Mouse (Mus musculus): ENCODE data around the gene Add2. TPM values are rescaled to one million over a fixed set of nuclear protein-coding genes. Genes with fewer than 3 reads are reported as not detected.
A peak's percentile ranks its signal among the peaks of the same experiment; 100 is the strongest.
"Not testable (repeated sequence)": the region's sequence is repeated elsewhere in the genome, so short reads cannot be mapped to it uniquely, and the experiment has no call there.

The Add2 gene
- polyA plus RNA-seq (2011; ENCODE audit: insufficient read depth, insufficient read length, low read depth, missing spikeins), result 0.24 TPM in 1 of 2 replicates, not detected in the other

- H3K27me3 ChIP-seq (ENCODE audit: control insufficient read depth, insufficient read depth, low read length, poor library complexity, severe bottlenecking), result peaks cover 6% of the 10 kb centered on the region
- no peaks in the 10 kb centered on the region for H3K36me3 ChIP-seq (ENCODE audit: control insufficient read depth, insufficient read depth, low read length, poor library complexity, severe bottlenecking)
- H3K9me3 ChIP-seq (replicated peaks; ENCODE audit: control insufficient read depth, insufficient read depth, low read length, poor library complexity, severe bottlenecking), result no peaks in the 10 kb centered on the region
- no peak within 1 kb of the TSS for H3K27ac ChIP-seq (ENCODE audit: insufficient read depth, low read length)
- no peak for TF ChIP-seq POLR2A (IDR thresholded peaks at IDR 0.05; ENCODE audit: insufficient read depth, low read length)
- TF ChIP-seq CTCF (IDR thresholded peaks at IDR 0.05; ENCODE audit: low read depth, low read length), result peak; percentile 49
- H3K9ac ChIP-seq (ENCODE audit: low read depth, poor library complexity, severe bottlenecking), result peak within 1 kb of the TSS; percentile 24; the same call in 1 of the 2 replicates
- H3K4me3 ChIP-seq (ENCODE audit: low read depth, low read length), result peak within 1 kb of the TSS; percentile 53
- H3K4me1 ChIP-seq (ENCODE audit: control insufficient read depth, insufficient read depth, low read length), result no peaks in the 10 kb centered on the region
Measured at GRCm38 (mm10) chr6:86028601-86029322, at the start of gene Add2. TSS of gene Add2 (plus strand) at chr6:86028681.

GRCm38 (mm10) chr6:85978736-85979135, 49.7 kb upstream of the Add2 start:
- not testable (repeated sequence) for H3K4me3 ChIP-seq (ENCODE audit: low read depth, low read length); H3K9ac ChIP-seq (ENCODE audit: low read depth, poor library complexity, severe bottlenecking); H3K27me3 ChIP-seq (ENCODE audit: control insufficient read depth, insufficient read depth, low read length, poor library complexity, severe bottlenecking)

GRCm38 (mm10) chr6:85984351-85984750, 44.1 kb upstream of the Add2 start:
- Histone ChIP-seq H3K9me3 (replicated peaks; ENCODE audit: control insufficient read depth, insufficient read depth, low read length, poor library complexity, severe bottlenecking) (no peaks in the 10 kb centered on the region), H3K36me3 (ENCODE audit: control insufficient read depth, insufficient read depth, low read length, poor library complexity, severe bottlenecking) (no peaks in the 10 kb centered on the region), H3K4me3 (ENCODE audit: low read depth, low read length) (no peak overlapping the region), H3K9ac (ENCODE audit: low read depth, poor library complexity, severe bottlenecking) (no peak overlapping the region), H3K27ac (ENCODE audit: insufficient read depth, low read length) (no peak overlapping the region), H3K27me3 (ENCODE audit: control insufficient read depth, insufficient read depth, low read length, poor library complexity, severe bottlenecking) (no peaks in the 10 kb centered on the region), H3K4me1 (ENCODE audit: control insufficient read depth, insufficient read depth, low read length) (no peaks in the 10 kb centered on the region)
- TF ChIP-seq CTCF (IDR thresholded peaks at IDR 0.05; ENCODE audit: low read depth, low read length), result no peak
- TF ChIP-seq EP300 (IDR thresholded peaks at IDR 0.05; ENCODE audit: insufficient read depth, low read depth, low read length), result no peak
- TF ChIP-seq POLR2A (IDR thresholded peaks at IDR 0.05; ENCODE audit: insufficient read depth, low read length), result no peak

More at GRCm38 (mm10) chr6:85978736-85979135, 49.7 kb upstream of the Add2 start:
- not testable (repeated sequence) for H3K9me3 ChIP-seq (replicated peaks; ENCODE audit: control insufficient read depth, insufficient read depth, low read length, poor library complexity, severe bottlenecking); H3K27ac ChIP-seq (ENCODE audit: insufficient read depth, low read length); H3K36me3 ChIP-seq (ENCODE audit: control insufficient read depth, insufficient read depth, low read length, poor library complexity, severe bottlenecking); H3K4me1 ChIP-seq (ENCODE audit: control insufficient read depth, insufficient read depth, low read length)

GRCm38 (mm10) chr6:85989570-85989969, 38.9 kb upstream of the Add2 start:
- not testable (repeated sequence) for H3K4me3 ChIP-seq (ENCODE audit: low read depth, low read length); H3K9ac ChIP-seq (ENCODE audit: low read depth, poor library complexity, severe bottlenecking); H3K27me3 ChIP-seq (ENCODE audit: control insufficient read depth, insufficient read depth, low read length, poor library complexity, severe bottlenecking); H3K9me3 ChIP-seq (replicated peaks; ENCODE audit: control insufficient read depth, insufficient read depth, low read length, poor library complexity, severe bottlenecking); H3K27ac ChIP-seq (ENCODE audit: insufficient read depth, low read length); H3K36me3 ChIP-seq (ENCODE audit: control insufficient read depth, insufficient read depth, low read length, poor library complexity, severe bottlenecking); H3K4me1 ChIP-seq (ENCODE audit: control insufficient read depth, insufficient read depth, low read length)

- H3K27ac ChIP-seq (ENCODE audit: insufficient read depth, low read length); H3K9ac ChIP-seq (ENCODE audit: low read depth, poor library complexity, severe bottlenecking); H3K4me3 ChIP-seq (ENCODE audit: low read depth, low read length); H3K9me3 ChIP-seq (replicated peaks; ENCODE audit: control insufficient read depth, insufficient read depth, low read length, poor library complexity, severe bottlenecking); H3K4me1 ChIP-seq (ENCODE audit: control insufficient read depth, insufficient read depth, low read length); H3K36me3 ChIP-seq (ENCODE audit: control insufficient read depth, insufficient read depth, low read length, poor library complexity, severe bottlenecking); H3K27me3 ChIP-seq (ENCODE audit: control insufficient read depth, insufficient read depth, low read length, poor library complexity, severe bottlenecking): not testable (repeated sequence)
Measured at GRCm38 (mm10) chr6:85990774-85991173, 37.7 kb upstream of the Add2 start.

GRCm38 (mm10) chr6:86003405-86003925, 25.0 kb upstream of the Add2 start:
- Histone ChIP-seq H3K4me3 (ENCODE audit: low read depth, low read length) (no peak overlapping the region), H3K4me1 (ENCODE audit: control insufficient read depth, insufficient read depth, low read length) (no peaks in the 10 kb centered on the region), H3K9me3 (replicated peaks; ENCODE audit: control insufficient read depth, insufficient read depth, low read length, poor library complexity, severe bottlenecking) (peaks cover 18% of the 10 kb centered on the region; the same call in 1 of the 2 replicates), H3K9ac (ENCODE audit: low read depth, poor library complexity, severe bottlenecking) (no peak overlapping the region), H3K27me3 (ENCODE audit: control insufficient read depth, insufficient read depth, low read length, poor library complexity, severe bottlenecking) (no peaks in the 10 kb centered on the region), H3K27ac (ENCODE audit: insufficient read depth, low read length) (no peak overlapping the region), H3K36me3 (ENCODE audit: control insufficient read depth, insufficient read depth, low read length, poor library complexity, severe bottlenecking) (no peaks in the 10 kb centered on the region)
- TF ChIP-seq CTCF (IDR thresholded peaks at IDR 0.05; ENCODE audit: low read depth, low read length) (peak; percentile 76), POLR2A (IDR thresholded peaks at IDR 0.05; ENCODE audit: insufficient read depth, low read length) (no peak)

All from ES-Bruce4 (cell line).